Mouse (Mus musculus) embryonic fibroblast, embryonic 13.5 days (primary cell): ENCODE results near the gene Morn4. TPM values are rescaled to one million over a fixed set of nuclear protein-coding genes. Genes with fewer than 3 reads are reported as not detected.

ENCODE experiments used
- H3K27ac ChIP-seq: 2 replicates; pipeline ENCODE4 v1.5.1; 2012; ENCODE audit warnings: low read length, control low read depth, inconsistent platforms; ENCODE audit not compliant: insufficient read depth
- H3K4me1 ChIP-seq: 2 replicates; pipeline ENCODE4 v1.6.1; 2011; ENCODE audit warnings: low read length; ENCODE audit not compliant: control insufficient read depth, insufficient read depth
- H3K4me3 ChIP-seq: 2 replicates; pipeline ENCODE4 v1.5.1; 2011; ENCODE audit warnings: mild to moderate bottlenecking, control low read depth, low read length; ENCODE audit not compliant: insufficient read depth
- CTCF ChIP-seq: IDR thresholded peaks from 2 replicates; pipeline ENCODE4 v1.5.1; 2011; ENCODE audit warnings: mild to moderate bottlenecking, control low read depth, low read length, moderate library complexity, borderline replicate concordance; ENCODE audit not compliant: insufficient read depth
- POLR2A ChIP-seq: IDR thresholded peaks from 2 replicates; pipeline ENCODE4 v1.6.1; 2011; ENCODE audit warnings: low read depth, mild to moderate bottlenecking, control low read depth, low read length, moderate library complexity
- polyA plus RNA-seq: library from polyadenylated mRNA; stranded (reverse); fragments of >200 nt; gene quantifications from 2 replicates; pipeline ENCODE4 v1.2.4, GENCODE M21; 2011; ENCODE audit warnings: low read depth; ENCODE audit not compliant: missing spikeins, insufficient read length

Gene Morn4
- polyA plus RNA-seq, 1 experiment = 8.2 TPM

DNA sequence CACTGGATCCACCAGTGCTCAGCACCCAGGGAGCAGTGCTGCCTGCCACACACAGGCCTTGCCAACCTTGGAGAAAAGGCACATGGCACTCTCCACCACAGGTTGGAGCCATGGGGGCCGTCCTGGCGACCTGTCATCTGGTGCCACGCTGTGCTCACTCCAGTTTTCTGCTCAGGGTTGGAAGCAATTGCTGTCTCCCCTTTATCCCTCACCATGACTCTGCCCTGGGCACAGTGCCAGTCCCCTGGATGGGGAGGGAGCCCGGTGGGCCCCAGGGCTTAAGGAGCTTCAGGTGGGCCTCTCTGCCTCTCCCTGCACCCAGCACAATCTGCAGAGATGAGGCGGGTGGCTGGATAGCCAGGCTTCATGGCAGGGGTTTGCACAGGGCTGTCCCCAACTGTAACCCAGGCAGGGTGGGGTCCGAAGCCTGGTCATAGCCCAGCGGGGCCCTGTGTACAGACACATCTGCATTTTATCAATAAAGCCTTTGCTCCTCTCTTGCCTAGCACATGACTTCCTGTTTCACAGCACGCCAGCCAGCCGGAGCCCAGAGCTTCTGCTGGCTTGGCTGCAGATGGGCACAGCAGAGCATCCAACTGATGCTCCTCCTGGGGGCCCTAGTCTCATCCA is 51.9 kb downstream of the Morn4 start:
- no peak for TF ChIP-seq POLR2A
- TF ChIP-seq CTCF = no peak
- H3K27ac ChIP-seq = peak overlapping the region; percentile 19; the same call in 1 of the 2 replicates
- H3K4me3 ChIP-seq = no peak overlapping the region
- peaks cover 7% of the 10 kb centered on the region for H3K4me1 ChIP-seq

DNA sequence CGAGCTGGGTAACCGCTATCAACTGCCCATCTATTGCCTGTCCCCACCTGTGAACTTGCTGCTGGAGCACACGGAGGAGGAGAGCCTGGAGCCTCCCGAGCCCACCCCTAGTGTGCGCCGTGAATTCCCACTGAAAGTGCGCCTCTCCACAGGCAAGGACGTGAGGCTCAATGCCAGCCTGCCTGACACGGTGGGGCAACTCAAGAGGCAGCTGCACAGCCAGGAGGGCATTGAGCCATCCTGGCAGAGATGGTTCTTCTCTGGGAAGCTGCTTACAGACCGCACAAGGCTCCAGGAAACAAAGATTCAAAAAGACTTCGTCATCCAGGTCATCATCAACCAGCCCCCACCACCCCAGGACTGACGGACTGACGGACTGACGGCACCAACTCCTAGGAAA is 52.5 kb downstream of the Morn4 start:
- TF ChIP-seq POLR2A = no peak
- no peak for TF ChIP-seq CTCF
- Histone ChIP-seq H3K27ac (no peak overlapping the region), H3K4me1 (peaks cover 7% of the 10 kb centered on the region), H3K4me3 (no peak overlapping the region)

DNA sequence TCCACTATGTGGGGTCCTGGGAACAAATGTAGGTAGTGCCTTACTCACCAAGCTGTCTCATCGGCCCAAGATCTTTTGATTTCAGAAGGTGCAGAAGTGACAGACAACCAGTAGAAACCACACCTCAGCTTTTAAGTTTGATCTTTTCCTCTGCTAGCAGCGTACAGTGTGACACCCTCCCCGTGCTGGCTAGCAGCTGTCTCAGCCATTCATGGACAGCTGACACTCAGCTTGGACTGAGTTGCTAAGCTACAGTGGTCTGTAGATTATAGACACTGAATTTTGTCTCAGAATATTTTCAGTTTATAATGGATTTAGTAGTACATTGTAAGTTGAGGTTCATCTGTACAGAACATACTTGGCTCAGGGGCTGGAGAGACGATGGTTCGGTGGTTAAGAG is 55.0 kb downstream of the Morn4 start:
- H3K4me1 ChIP-seq = peaks cover 7% of the 10 kb centered on the region

DNA sequence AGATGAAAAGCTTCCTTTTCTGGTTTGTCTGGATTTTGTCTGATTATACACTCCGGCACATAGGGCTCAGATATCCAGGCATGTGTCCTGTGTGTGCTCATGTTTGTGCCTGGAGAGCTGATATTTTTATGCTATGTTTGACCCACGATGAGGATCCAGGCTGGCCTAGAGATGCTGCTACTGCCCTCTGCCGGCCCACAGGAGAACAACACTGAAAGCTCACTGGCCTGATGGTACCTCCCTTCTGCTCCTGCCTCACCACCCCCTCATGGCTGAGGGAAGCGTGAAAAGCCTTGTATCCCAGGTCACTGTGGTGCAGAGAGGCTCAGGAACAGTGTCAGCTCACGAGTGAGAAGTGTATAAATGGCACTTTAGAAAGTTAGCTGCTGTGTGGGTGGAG is 60.0 kb downstream of the Morn4 start:
- H3K4me1 ChIP-seq = peaks cover 24% of the 10 kb centered on the region
- no peak overlapping the region for H3K4me3 ChIP-seq
- TF ChIP-seq POLR2A = no peak
- TF ChIP-seq CTCF = peak; percentile 97
- H3K27ac ChIP-seq = no peak overlapping the region

More for the DNA sequence above, 55.0 kb downstream of the Morn4 start:
- H3K4me3 ChIP-seq = no peak overlapping the region
- no peak for TF ChIP-seq POLR2A
- no peak for TF ChIP-seq CTCF
- no peak overlapping the region for H3K27ac ChIP-seq

Other genes with a start within 250 kb of the Morn4 start
- 0.56 TPM in 1 of 2 replicates, not detected in the other for gene Frat2, start 238.2 kb downstream of the Morn4 start, polyA plus RNA-seq
- gene Rrp12, start 190.2 kb downstream of the Morn4 start, polyA plus RNA-seq = 11.3 and 12.8 TPM in 2 replicates
- 403 and 492 TPM in 2 replicates for gene Pgam1, start 174.4 kb downstream of the Morn4 start, polyA plus RNA-seq
- gene Exosc1, start 152.9 kb downstream of the Morn4 start, polyA plus RNA-seq = 49.8 and 50.9 TPM in 2 replicates
- gene Zdhhc16, start 152.9 kb downstream of the Morn4 start, polyA plus RNA-seq = 65.7 and 89.8 TPM in 2 replicates
- gene Mms19, start 105.2 kb downstream of the Morn4 start, polyA plus RNA-seq = 53.2 and 54.2 TPM in 2 replicates
- 29.8 and 39.5 TPM in 2 replicates for gene Ubtd1, start 104.6 kb downstream of the Morn4 start, polyA plus RNA-seq
- gene Ankrd2, start 50.4 kb downstream of the Morn4 start, polyA plus RNA-seq = not detected in 2 replicates
- 1.3 and 1.7 TPM in 2 replicates for gene Hoga1, start 40.7 kb downstream of the Morn4 start, polyA plus RNA-seq
- gene 4933411K16Rik, start 34.1 kb downstream of the Morn4 start, polyA plus RNA-seq = 0.51 TPM in 1 of 2 replicates, not detected in the other
- gene Pi4k2a, start 4.1 kb upstream of the Morn4 start, polyA plus RNA-seq = 25.6 and 27.7 TPM in 2 replicates
- 18.4 TPM in 2 replicates for gene Avpi1, start 42.7 kb upstream of the Morn4 start, polyA plus RNA-seq
- 64.5 and 68.2 TPM in 2 replicates for gene Marveld1, start 61.0 kb upstream of the Morn4 start, polyA plus RNA-seq
- 13.3 and 15.4 TPM in 2 replicates for gene Zfyve27, start 77.6 kb upstream of the Morn4 start, polyA plus RNA-seq
- not detected in 2 replicates for gene Sfrp5, start 115.9 kb upstream of the Morn4 start, polyA plus RNA-seq
- not detected in 2 replicates for gene Golga7b, start 161.2 kb upstream of the Morn4 start, polyA plus RNA-seq